Mouse (Mus musculus) E14TG2a.4 (cell line): ENCODE data around the gene Fsd1.

Experiments used
- CTCF ChIP-seq: conservative IDR thresholded peaks from 2 replicates; pipeline ENCODE4 v1.5.1; 2014; ENCODE audit warnings: low read length
- NANOG ChIP-seq: IDR thresholded peaks from 2 replicates; pipeline ENCODE4 v1.6.1; 2014; ENCODE audit warnings: borderline replicate concordance, low read length, mixed read lengths
- POU5F1 ChIP-seq: IDR thresholded peaks from 2 replicates; pipeline ENCODE4 v1.6.1; 2014; ENCODE audit warnings: low read length, borderline replicate concordance

GRCm38 (mm10) chr17:55945696-55946095, 40.6 kb upstream of the Fsd1 start:
- TF ChIP-seq CTCF (no peak), POU5F1 (no peak), NANOG (no peak)
